Mouse (Mus musculus) MEL (cell line): ENCODE measurements around the gene Gatad2a.

Experiments used
- CTCF ChIP-seq, 3 experiments: IDR thresholded peaks in 2 of 3; conservative IDR thresholded peaks in 1 of 3; 2 replicates each; pipeline ENCODE4 v1.5.1; 2011 to 2012; ENCODE audit warnings: low read length in 3 of 3, low read depth in 2 of 3, mild to moderate bottlenecking in 2 of 3, improper control_type of control experiment in 1 of 3, inconsistent platforms in 1 of 3, mixed read lengths in 1 of 3, moderate library complexity in 1 of 3; ENCODE audit not compliant: control insufficient read depth in 1 of 3, insufficient read depth in 1 of 3, poor library complexity in 1 of 3, severe bottlenecking in 1 of 3
- ELF1 ChIP-seq: IDR thresholded peaks from 2 replicates; pipeline ENCODE4 v1.6.1; 2014; ENCODE audit warnings: low read depth, mild to moderate bottlenecking, inconsistent platforms, low read length, improper control_type of control experiment, moderate library complexity
- EP300 ChIP-seq, 2 experiments: IDR thresholded peaks; 2 replicates each; pipeline ENCODE4 v1.6.1; 2011; ENCODE audit warnings: improper control_type of control experiment in 2 of 2, low read length in 2 of 2, low read depth in 1 of 2, mild to moderate bottlenecking in 1 of 2
- GATA1 ChIP-seq: IDR thresholded peaks from 2 replicates; pipeline ENCODE4 v1.6.1; 2011; ENCODE audit warnings: low read depth, low read length, improper control_type of control experiment
- POLR2A ChIP-seq, 2 experiments: IDR thresholded peaks; 2 replicates each; pipeline ENCODE4 v1.6.1; 2011 to 2012; ENCODE audit warnings: low read length in 2 of 2, mild to moderate bottlenecking in 2 of 2, control low read depth in 1 of 2, improper control_type of control experiment in 1 of 2, low read depth in 1 of 2, moderate library complexity in 1 of 2; ENCODE audit not compliant: control insufficient read depth in 1 of 2, insufficient read depth in 1 of 2, poor library complexity in 1 of 2
- POLR2AphosphoS2 ChIP-seq: IDR thresholded peaks from 2 replicates; pipeline ENCODE4 v1.6.1; 2011; ENCODE audit warnings: low read length, improper control_type of control experiment
- POLR2AphosphoS5 ChIP-seq: IDR thresholded peaks from 2 replicates; pipeline ENCODE4 v1.6.1; 2012; ENCODE audit warnings: low read depth, borderline replicate concordance, mild to moderate bottlenecking, inconsistent platforms, low read length, moderate library complexity, mixed read lengths
- ZC3H11A ChIP-seq: IDR thresholded peaks from 2 replicates; pipeline ENCODE4 v1.6.1; 2012; ENCODE audit warnings: low read depth, mild to moderate bottlenecking, inconsistent platforms, low read length, improper control_type of control experiment

DNA sequence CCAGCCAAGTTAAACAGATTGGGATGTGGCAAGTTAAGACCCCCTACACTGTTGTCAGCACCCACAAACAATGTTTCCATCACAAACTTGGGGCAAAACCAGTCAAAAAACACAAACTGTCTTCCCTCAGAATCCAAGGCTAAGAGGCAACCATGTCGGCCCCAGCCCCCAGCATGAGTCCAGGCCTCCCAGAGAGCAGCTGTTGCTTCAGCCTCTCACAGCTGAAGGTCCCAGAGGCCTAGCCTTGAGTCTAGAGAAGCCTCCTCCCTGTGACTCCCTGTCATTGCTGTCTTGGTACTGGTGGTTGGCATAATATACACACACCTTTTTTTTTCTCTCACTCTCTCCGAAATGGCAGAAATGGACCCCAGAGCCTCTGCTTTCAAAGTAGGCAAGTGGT, 39.5 kb downstream of the Gatad2a start:
- TF ChIP-seq CTCF (IDR thresholded peaks at IDR 0.05 in 2 of 3, conservative IDR thresholded peaks at IDR 0.05 in 1 of 3; ENCODE audit: control insufficient read depth in 1 of 3, insufficient read depth in 1 of 3, low read depth in 2 of 3, low read length in 3 of 3, poor library complexity in 1 of 3, severe bottlenecking in 1 of 3) (no peak), ELF1 (no peak), POLR2A (IDR thresholded peaks at IDR 0.05; ENCODE audit: control insufficient read depth in 1 of 2, insufficient read depth in 1 of 2, low read depth in 1 of 2, low read length in 2 of 2, poor library complexity in 1 of 2) (no peak), EP300 (IDR thresholded peaks at IDR 0.05; ENCODE audit: low read depth in 1 of 2, low read length in 2 of 2) (no peak), POLR2AphosphoS2 (no peak), POLR2AphosphoS5 (no peak), ZC3H11A (no peak), GATA1 (no peak)
